Mouse (Mus musculus) intestine, embryonic 14.5 days (tissue): ENCODE data around the gene Rai14. TPM values are rescaled to one million over a fixed set of nuclear protein-coding genes. Genes with fewer than 3 reads are reported as not detected.

Experiments
- ATAC-seq: fragments of 200-750 bp; cut with Nextera tagmentation; replicated peaks from 2 replicates; pipeline ENCODE4 v1.8.0; 2017; ENCODE audit warnings: low read depth, moderate number of reproducible peaks, moderate TSS enrichment, moderate library complexity; ENCODE audit not compliant: low FRiP score, low TSS enrichment
- DNase-seq: peaks from one replicate; pipeline ENCODE4 v3.0.0-alpha.2; 2018; ENCODE audit warnings: low spot score
- H3K27ac ChIP-seq: fragments of 300-500 bp; sonication (generic); 2 replicates; pipeline ENCODE4 v1.5.1; 2014; ENCODE audit warnings: low read depth, mild to moderate bottlenecking, control low read depth
- H3K27me3 ChIP-seq: fragments of 300-500 bp; sonication (generic); replicated peaks from 2 replicates; pipeline ENCODE4 v1.6.1; 2014; ENCODE audit warnings: low read length, control low read depth; ENCODE audit not compliant: control insufficient read depth, insufficient read depth
- H3K36me3 ChIP-seq: fragments of 300-500 bp; sonication (generic); 2 replicates; pipeline ENCODE4 v1.6.1; 2014; ENCODE audit warnings: low read length, control low read depth; ENCODE audit not compliant: control insufficient read depth, insufficient read depth
- H3K4me1 ChIP-seq: fragments of 300-500 bp; sonication (generic); replicated peaks from 2 replicates; pipeline ENCODE4 v1.6.1; 2014; ENCODE audit warnings: low read length, control low read depth, mixed read lengths; ENCODE audit not compliant: control insufficient read depth, insufficient read depth
- H3K4me2 ChIP-seq: fragments of 300-500 bp; sonication (generic); 2 replicates; pipeline ENCODE4 v1.6.1; 2014; ENCODE audit warnings: low read length
- H3K4me3 ChIP-seq: fragments of 300-500 bp; sonication (generic); 2 replicates; pipeline ENCODE4 v1.5.1; 2014; ENCODE audit warnings: low read depth, low read length, control low read depth, mixed read lengths
- H3K9ac ChIP-seq: fragments of 300-500 bp; sonication (generic); 2 replicates; pipeline ENCODE4 v1.6.1; 2014; ENCODE audit warnings: mild to moderate bottlenecking, low read length
- H3K9me3 ChIP-seq: fragments of 300-500 bp; sonication (generic); 2 replicates; pipeline ENCODE4 v1.6.1; 2016; ENCODE audit warnings: low read length, control low read depth; ENCODE audit not compliant: control insufficient read depth
- WGBS: fragments of 180-500 bp; shearing (Covaris S2); extraction: QIAGEN DNeasy Blood & Tissue Kit; methylation state at CpG from one replicate; pipeline ENCODE4 v1.1.7; 2014; 5-methylcytosine and 5-hydroxymethylcytosine counted together
- polyA plus RNA-seq: library from polyadenylated mRNA; unstranded; fragments of >200 nt; fragmentation: Nextera tagmentation; extraction: Ambion mirVana; gene quantifications from 2 replicates; pipeline ENCODE4 v1.2.1, GENCODE M21; 2014

Gene Rai14
- 20.4 and 25.9 TPM in 2 replicates for polyA plus RNA-seq

GRCm38 (mm10) chr15:10714409-10715138, at the start of gene Rai14:
TSS of gene Rai14 (minus strand) at chr15:10714624.
- peak within 1 kb of the TSS; percentile 64 for H3K27ac ChIP-seq
- DNase-seq (peak; percentile 86), ATAC-seq (peak; percentile 85)
- no peaks in the 10 kb centered on the region for H3K27me3 ChIP-seq
- H3K4me1 ChIP-seq, result peaks cover 9% of the 10 kb centered on the region
- H3K36me3 ChIP-seq, result no peaks in the 10 kb centered on the region
- peak within 1 kb of the TSS; percentile 71 for H3K4me3 ChIP-seq
- peak within 1 kb of the TSS; percentile 73 for H3K9ac ChIP-seq
- peaks cover 4% of the 10 kb centered on the region; the same call in 1 of the 2 replicates for H3K9me3 ChIP-seq
- WGBS, result under 1% methylated on average over 48 of the region's 68 CpGs
- H3K4me2 ChIP-seq, result peak within 1 kb of the TSS; percentile 82

GRCm38 (mm10) chr15:10761441-10761840, 47.0 kb upstream of the Rai14 start:
- WGBS, result 88% methylated on average over 6 of the region's 6 CpGs
- Histone ChIP-seq H3K27ac (no peak overlapping the region), H3K4me3 (no peak overlapping the region), H3K4me1 (no peaks in the 10 kb centered on the region), H3K4me2 (no peak overlapping the region), H3K27me3 (no peaks in the 10 kb centered on the region), H3K36me3 (no peaks in the 10 kb centered on the region), H3K9ac (no peak overlapping the region), H3K9me3 (no peaks in the 10 kb centered on the region)
- no peak for DNase-seq
- ATAC-seq, result no peak

GRCm38 (mm10) chr15:10760006-10760405, 45.6 kb upstream of the Rai14 start:
- H3K27ac ChIP-seq, result no peak overlapping the region
- no peak overlapping the region for H3K4me2 ChIP-seq
- H3K4me1 ChIP-seq, result no peaks in the 10 kb centered on the region
- no peaks in the 10 kb centered on the region for H3K27me3 ChIP-seq
- no peak overlapping the region for H3K4me3 ChIP-seq
- no peaks in the 10 kb centered on the region for H3K9me3 ChIP-seq
- DNase-seq, result no peak
- H3K9ac ChIP-seq, result no peak overlapping the region
- no peak for ATAC-seq
- H3K36me3 ChIP-seq, result no peaks in the 10 kb centered on the region
- 82% methylated on average over 12 of the region's 12 CpGs for WGBS

- Histone ChIP-seq H3K4me1 (no peaks in the 10 kb centered on the region), H3K27ac (no peak overlapping the region), H3K9me3 (no peaks in the 10 kb centered on the region), H3K9ac (no peak overlapping the region), H3K27me3 (no peaks in the 10 kb centered on the region), H3K4me3 (no peak overlapping the region), H3K4me2 (no peak overlapping the region), H3K36me3 (no peaks in the 10 kb centered on the region)
- WGBS, result 90% methylated on average over 4 of the region's 4 CpGs
- no peak for DNase-seq
- ATAC-seq, result no peak
Measured at GRCm38 (mm10) chr15:10759440-10759839, 45.0 kb upstream of the Rai14 start.

GRCm38 (mm10) chr15:10758808-10759207, 44.4 kb upstream of the Rai14 start:
- no peaks in the 10 kb centered on the region for H3K4me1 ChIP-seq
- DNase-seq, result no peak
- no peak overlapping the region for H3K4me3 ChIP-seq
- H3K9me3 ChIP-seq, result no peaks in the 10 kb centered on the region
- no peaks in the 10 kb centered on the region for H3K27me3 ChIP-seq
- no peak overlapping the region for H3K4me2 ChIP-seq
- no peak overlapping the region for H3K9ac ChIP-seq
- H3K36me3 ChIP-seq, result no peaks in the 10 kb centered on the region
- no peak overlapping the region for H3K27ac ChIP-seq
- no peak for ATAC-seq

GRCm38 (mm10) chr15:10751141-10751540, 36.7 kb upstream of the Rai14 start:
- Histone ChIP-seq H3K27me3 (no peaks in the 10 kb centered on the region), H3K4me1 (no peaks in the 10 kb centered on the region), H3K4me3 (no peak overlapping the region), H3K4me2 (no peak overlapping the region), H3K27ac (no peak overlapping the region), H3K9ac (no peak overlapping the region), H3K36me3 (no peaks in the 10 kb centered on the region), H3K9me3 (no peaks in the 10 kb centered on the region)
- 69% methylated on average over 2 of the region's 2 CpGs for WGBS
- ATAC-seq (no peak), DNase-seq (peak; percentile 29)

GRCm38 (mm10) chr15:10750339-10750738, 35.9 kb upstream of the Rai14 start:
- DNase-seq (peak; percentile 9), ATAC-seq (no peak)
- H3K4me3 ChIP-seq, result no peak overlapping the region
- H3K9ac ChIP-seq, result no peak overlapping the region
- no peak overlapping the region for H3K4me2 ChIP-seq
- no peaks in the 10 kb centered on the region for H3K9me3 ChIP-seq
- no peak overlapping the region for H3K27ac ChIP-seq
- no peaks in the 10 kb centered on the region for H3K4me1 ChIP-seq
- WGBS, result 77% methylated on average over 2 of the region's 2 CpGs
- H3K27me3 ChIP-seq, result no peaks in the 10 kb centered on the region
- H3K36me3 ChIP-seq, result no peaks in the 10 kb centered on the region

GRCm38 (mm10) chr15:10749678-10750077, 35.3 kb upstream of the Rai14 start:
- ATAC-seq, result no peak
- Histone ChIP-seq H3K27me3 (no peaks in the 10 kb centered on the region), H3K27ac (no peak overlapping the region), H3K9ac (no peak overlapping the region), H3K36me3 (no peaks in the 10 kb centered on the region), H3K4me3 (no peak overlapping the region), H3K4me1 (no peaks in the 10 kb centered on the region), H3K9me3 (no peaks in the 10 kb centered on the region), H3K4me2 (no peak overlapping the region)
- WGBS, result 36% methylated on average over 4 of the region's 4 CpGs
- peak; percentile 48 for DNase-seq

GRCm38 (mm10) chr15:10747638-10748037, 33.2 kb upstream of the Rai14 start:
- Histone ChIP-seq H3K4me3 (no peak overlapping the region), H3K9me3 (no peaks in the 10 kb centered on the region), H3K27me3 (no peaks in the 10 kb centered on the region), H3K9ac (no peak overlapping the region), H3K4me2 (no peak overlapping the region), H3K4me1 (no peaks in the 10 kb centered on the region), H3K27ac (no peak overlapping the region), H3K36me3 (no peaks in the 10 kb centered on the region)
- DNase-seq (peak; percentile 31), ATAC-seq (no peak)
- WGBS, result 65% methylated on average over 8 of the region's 8 CpGs
